Mouse (Mus musculus): Measurements from ENCODE around the gene 2900011O08Rik. TPM values are rescaled to one million over a fixed set of nuclear protein-coding genes. Genes with fewer than 3 reads are reported as not detected.

Gene 2900011O08Rik
- not detected for polyA plus RNA-seq (2017; shearing (Covaris generic))

GRCm38 (mm10) chr16:13986574-13987478 is at the start of gene 2900011O08Rik, which contains the start of gene Ifitm7:
2900011O08Rik (plus strand) TSS chr16:13986604.
Ifitm7 (minus strand) TSS chr16:13986888.

Other genes with a start within 250 kb of the 2900011O08Rik start
- 57.4 TPM for gene Rrn3, start 205.9 kb upstream of the 2900011O08Rik start, polyA plus RNA-seq (2017; shearing (Covaris generic))
- 146 TPM for gene Ntan1, start 167.8 kb upstream of the 2900011O08Rik start, polyA plus RNA-seq (2017; shearing (Covaris generic))
- 57.9 TPM for gene Pdxdc1, start 83.5 kb upstream of the 2900011O08Rik start, polyA plus RNA-seq (2017; shearing (Covaris generic))
- gene Mpv17l, start 83.4 kb upstream of the 2900011O08Rik start, polyA plus RNA-seq (2017; shearing (Covaris generic)) = 0.37 TPM
- gene Ifitm7, start 284 bp downstream of the 2900011O08Rik start, polyA plus RNA-seq (2017; shearing (Covaris generic)) = not detected
- 48.3 TPM for gene Nde1, start 176.7 kb downstream of the 2900011O08Rik start, polyA plus RNA-seq (2017; shearing (Covaris generic))
- gene Marf1, start 176.7 kb downstream of the 2900011O08Rik start, polyA plus RNA-seq (2017; shearing (Covaris generic)) = 7.0 TPM

All from naive thymus-derived CD4-positive, alpha-beta T cell, adult 5 months (primary cell).